Mouse (Mus musculus) megakaryocyte, adult 5-6 weeks (primary cell): Measurements from ENCODE around the gene Zfp36l1. TPM values are rescaled to one million over a fixed set of nuclear protein-coding genes. Genes with fewer than 3 reads are reported as not detected.

Experiments used
- ATAC-seq: 2 replicates; pipeline ENCODE4 v1.8.0; 2016; ENCODE audit warnings: mild to moderate bottlenecking, inconsistent platforms; ENCODE audit not compliant: poor library complexity, severe bottlenecking
- total RNA-seq, 2 experiments: library from RNA; stranded (forward) in 1 of 2; stranded (reverse) in 1 of 2; fragments of 153-499, 151-499 nt in 1 of 2; fragments of 221-1000, 200-1000 nt in 1 of 2; gene quantifications; 2 replicates each; pipeline versions ENCODE4 v1.2.3 to v1.2.4; 2015 to 2017

Gene Zfp36l1
- total RNA-seq, 2 experiments from 2014 or later: 3.8 to 21.0 TPM

DNA sequence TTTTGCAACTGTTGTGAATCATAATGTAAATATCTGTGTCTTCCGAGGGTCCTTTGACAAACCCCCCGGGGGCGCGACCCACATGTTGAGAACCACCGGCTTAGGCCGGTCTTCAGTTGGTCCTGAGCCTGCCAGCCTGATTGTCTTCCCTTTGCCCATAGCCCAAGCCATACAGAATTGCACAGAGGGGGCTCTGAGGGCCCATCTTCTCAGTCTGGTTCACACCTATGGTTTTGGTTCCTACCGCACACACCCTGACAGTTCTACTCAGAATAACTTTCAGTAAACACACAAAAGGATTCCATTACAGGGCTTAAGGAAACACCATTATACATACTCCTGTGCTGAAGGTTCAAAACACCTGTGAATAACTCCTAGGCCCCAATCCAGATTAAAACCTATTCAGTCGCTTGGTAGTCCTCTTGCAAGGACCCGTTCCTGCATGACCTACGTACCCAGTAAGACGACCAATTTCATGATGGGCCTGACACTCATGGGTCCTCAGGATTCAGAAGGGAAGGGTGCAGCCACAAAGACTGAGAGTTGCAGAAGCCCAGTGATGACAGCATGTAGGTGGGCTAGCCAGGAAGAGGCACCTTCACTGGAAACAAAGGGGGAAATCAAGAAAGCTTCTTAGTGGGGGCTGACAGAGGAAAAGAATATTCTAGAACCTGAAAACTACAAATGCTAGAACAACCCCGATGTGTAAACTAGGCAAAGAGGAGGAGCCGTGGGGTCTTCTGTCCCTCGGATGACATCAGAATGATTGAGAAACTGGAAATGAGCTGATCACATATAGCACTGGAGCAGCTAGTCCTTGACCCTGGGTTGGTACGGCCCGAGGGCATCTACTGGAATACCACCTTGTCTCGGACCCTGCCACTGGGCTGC, 18.8 kb upstream of the Zfp36l1 start:
- ATAC-seq: no peak

DNA sequence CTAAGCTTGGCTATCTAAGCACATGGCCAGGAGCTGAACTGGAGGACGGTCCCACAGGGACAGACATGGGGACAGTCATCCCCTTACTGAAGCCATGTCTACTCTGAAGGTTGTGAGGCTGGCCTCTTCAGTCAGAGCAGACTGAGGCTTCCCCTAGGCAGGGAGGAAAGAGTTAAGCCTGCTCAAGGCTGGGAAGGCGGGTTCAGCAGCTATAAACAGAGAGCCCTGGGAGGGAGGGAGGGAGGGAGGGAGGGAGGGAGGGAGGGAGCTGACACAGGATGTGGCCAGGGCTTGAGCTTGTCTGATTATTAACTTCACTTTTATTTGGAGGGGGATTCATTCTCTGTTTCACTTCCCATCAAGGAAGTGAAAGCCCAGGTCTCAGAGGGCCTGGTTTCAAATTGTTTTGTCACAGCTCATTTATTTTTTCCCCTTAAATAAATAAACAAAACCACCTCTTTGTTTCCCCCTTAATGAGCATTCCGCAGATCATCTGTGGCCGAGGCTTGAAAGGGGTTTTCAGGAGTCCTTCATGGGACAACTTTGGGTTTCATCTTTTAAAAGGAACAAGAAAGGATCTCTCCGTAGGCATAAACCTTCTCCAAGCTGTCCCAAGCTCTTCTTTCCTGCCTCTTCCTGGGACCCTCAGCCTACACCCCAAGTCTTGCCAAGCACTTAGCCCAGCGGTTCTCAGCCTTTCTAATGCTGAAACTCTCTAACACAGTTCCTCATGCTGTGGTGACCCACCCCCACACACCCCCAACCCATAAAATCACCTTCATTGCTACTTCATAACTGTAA, 17.9 kb upstream of the Zfp36l1 start:
- peak; percentile 13; the same call in 1 of the 2 replicates for ATAC-seq

DNA sequence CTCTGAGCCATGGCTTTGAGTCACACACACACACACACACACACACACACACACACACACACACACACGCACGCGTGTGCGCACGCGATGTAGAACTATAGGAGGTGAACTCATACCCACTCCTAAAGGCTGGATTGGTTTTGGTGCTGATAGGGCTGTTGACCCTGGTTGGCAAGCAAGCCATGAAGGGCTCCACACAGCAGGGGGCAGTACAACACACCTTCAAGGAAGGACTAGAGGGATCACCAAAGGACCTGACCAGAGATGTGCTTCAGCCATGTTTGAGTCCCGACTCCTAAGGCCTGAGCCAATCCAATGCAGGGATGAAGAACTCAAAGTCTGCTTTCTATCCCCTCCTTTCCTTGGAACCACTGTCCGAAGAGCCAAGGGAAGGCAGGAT, 16.7 kb upstream of the Zfp36l1 start:
- no peak for ATAC-seq

DNA sequence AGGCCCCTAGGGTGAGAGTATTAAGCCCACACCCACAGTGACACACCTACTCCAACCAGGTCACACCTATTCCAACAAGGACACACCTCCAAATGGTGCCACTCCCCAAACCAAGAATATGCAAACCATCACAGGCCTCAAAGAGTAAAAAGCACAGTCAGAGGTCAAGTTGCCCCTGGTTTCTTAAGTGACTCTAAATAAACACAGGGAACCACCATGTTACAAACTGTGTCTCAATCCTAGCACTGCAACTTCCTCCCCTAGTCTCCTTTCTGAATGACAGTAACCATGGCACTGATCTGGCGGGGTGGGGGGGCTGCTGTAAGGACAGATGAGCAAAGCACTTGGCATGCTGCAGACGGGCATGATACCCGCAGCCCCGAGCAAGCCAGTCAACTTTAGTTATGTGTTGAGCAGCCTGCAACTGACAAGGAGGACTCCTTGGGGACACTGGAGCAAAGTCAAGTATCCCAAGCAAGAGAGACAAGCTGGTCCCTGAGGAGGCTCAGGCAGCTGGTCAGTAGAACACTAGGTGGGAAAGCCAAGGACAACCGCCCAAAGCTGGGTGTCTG, 14.5 kb upstream of the Zfp36l1 start:
- ATAC-seq: peak; percentile 86

DNA sequence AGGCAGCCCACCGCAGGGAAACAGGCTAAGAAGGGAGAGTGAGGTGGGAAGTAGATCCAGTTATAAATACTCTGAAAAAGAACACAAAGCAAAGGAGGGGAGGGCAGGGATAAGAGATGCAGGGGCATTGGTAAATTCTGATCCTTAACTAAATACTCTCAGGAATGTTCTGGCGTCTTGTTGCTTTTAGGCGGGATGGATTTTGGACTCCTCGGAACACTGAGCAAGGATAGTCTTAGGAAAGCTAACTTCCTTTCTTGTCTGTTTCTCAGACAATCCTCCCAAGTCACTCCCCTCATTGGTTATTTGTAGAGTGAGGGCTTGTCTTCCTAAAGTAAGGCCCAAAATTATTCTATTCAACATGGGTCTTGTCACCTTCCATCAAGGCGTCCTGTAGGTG, 12.5 kb upstream of the Zfp36l1 start:
- no peak for ATAC-seq

DNA sequence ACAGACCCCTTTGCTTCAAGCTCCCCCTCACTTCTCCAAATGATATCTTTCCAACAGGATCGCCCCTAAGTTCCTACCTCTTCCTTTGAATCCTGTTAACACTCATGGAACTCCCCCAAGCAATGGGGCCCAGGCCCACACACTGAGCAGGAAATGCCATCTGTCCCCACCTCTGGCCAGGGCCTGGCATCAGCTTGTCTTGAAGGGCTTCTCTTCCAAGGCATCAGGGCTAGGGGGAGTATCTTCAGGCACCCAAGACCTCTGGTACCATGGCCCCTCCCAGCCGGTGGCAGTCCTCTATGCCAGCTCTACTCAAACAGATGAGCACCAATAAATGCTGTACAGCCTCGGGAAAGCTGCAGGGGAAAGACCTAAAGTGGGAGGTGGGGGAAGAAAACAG, 11.9 kb upstream of the Zfp36l1 start:
- no peak for ATAC-seq

DNA sequence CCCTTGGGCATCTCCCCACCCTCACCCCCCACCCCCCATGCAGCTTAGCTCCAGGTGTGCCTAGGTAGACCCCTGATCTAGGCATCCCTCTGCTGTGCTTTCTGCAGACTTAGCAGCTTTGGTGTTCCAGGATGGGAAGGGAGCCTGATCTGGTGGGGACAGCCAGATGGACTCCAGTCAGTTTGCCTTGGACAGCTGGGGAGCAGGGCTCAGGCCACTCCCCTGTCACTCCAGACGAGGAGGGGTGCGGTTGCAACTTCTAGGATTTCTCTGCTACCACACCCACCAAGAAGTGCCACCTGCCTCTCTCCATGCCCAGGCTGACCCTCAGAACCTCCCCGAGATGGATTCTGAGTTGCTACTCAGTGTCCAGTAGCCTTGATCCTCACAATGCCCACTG, 11.4 kb upstream of the Zfp36l1 start:
- no peak for ATAC-seq

DNA sequence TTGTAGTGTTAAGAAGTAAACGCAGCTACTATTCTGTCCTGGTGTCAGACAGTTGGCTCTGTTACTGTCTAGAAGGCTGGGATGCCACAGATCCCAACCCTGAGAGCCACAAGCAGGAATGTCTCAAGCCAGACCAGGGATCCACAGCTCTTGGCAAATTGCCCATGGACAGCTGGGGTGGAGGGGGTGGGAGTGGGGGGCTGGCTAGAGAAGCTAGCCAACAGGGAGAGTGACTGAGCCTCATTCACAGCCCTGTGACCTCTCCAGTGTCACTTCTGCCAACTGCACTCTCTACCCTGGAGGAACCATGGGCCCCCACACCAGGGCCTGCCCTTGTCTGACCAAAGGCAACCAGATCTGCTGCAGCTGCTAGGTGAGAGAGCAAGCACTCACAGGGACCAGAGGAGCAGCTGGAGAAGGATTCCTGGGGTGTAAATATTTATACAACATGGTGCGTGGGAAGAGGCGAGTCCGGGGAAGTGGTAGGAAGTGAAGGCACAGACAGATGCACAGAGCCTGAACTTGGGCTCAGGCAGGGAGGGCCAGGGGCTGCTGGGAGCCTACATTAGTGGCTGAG, 10.5 kb upstream of the Zfp36l1 start:
- no peak for ATAC-seq

DNA sequence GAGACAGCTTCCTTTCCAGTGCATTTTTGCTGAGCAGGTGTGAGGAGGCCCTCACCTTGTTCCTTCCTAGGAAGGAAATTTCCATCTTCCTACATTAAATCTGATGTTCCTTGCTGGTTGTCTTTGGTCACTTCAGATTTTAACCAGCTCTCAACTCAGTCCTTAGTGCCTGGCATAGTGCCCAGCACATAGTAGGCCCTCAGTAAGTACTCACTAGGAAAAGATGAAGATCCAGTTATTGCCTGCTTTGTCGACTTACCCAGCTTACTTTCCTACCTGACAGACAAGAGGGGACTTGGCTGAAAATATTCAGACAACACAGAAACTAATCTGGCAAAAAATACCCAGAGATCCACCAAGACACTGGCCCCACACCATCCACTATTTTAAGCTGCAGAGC, 8.6 kb upstream of the Zfp36l1 start:
- ATAC-seq: no peak

DNA sequence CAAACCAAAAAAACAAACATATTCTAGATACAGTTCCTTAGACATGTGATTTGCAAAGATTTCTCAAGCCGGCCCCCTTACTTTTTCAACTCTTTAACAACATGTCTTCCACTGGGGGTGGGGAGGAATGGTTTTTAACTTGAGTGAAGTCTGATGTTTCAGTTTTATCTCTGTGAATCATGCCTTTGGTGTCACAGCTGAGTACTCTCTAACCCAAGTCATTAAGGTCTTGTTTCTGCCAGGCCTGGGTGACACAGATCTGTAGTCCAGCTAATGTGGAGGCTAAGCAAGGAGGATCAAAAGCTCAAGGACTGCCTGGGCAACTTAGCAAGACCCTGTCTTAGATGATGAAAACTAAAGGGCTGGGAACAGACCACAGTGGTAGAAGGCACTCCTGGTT, 5.8 kb upstream of the Zfp36l1 start:
- ATAC-seq: no peak

DNA sequence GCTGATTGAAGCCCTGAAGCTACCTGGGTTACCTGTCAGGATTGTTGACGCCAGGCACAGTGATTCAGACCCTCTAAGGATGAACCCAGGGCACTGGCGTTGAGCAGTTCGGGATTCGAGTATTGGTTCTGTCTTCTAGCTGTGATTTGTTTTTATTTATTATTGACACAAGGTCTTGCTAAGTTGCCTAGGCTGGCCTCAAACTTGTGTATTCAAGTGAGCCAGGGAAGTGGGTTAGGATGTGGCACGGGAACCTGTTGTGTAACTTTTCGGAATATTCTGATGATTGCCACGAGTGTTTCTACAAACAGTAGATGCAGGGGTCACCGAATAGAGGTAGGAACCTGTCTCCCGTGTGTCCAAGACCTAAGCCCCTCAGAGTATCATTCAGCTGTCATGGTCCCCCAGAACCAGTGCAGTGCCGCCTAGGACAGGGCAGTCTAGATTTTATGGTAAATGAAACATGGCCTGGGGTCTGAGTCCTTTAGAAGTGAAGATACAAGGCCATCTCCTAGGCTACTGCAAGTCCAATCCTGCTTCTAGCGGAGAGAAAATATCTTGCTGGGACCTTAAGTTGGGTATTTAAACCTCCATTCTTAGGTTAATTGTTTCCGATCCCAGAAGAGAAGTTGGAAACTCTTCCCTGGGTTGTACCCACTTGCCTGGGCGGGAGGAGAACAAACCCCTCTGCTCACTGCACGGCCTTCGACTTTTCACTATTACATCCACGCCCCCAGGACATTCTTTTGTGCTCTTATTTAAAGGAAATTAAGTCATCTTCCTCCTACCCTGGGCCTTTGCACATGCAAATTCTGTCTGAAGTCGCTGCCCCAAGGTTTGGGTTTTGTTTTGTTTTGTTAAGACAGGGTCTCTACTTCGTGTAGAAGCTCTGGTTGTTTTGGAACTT, 3.6 kb upstream of the Zfp36l1 start:
- ATAC-seq: no peak

DNA sequence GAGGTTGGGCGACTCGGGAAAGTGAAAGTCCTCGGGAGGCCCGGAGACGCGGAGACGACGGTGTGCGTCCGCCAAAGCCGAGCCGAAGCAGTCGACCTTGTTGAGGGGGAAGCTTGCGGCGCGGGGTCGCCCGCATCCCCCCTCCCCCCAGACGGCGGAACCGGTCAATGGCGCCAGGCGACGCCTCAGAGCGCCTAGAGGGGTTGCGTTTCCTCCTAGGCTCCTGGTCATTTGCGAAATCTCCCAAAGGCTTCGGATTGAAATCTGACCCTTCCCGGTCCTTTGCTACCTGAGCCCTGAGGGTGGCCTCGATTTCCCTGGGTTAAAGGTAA, 3.0 kb upstream of the Zfp36l1 start:
- no peak for ATAC-seq

DNA sequence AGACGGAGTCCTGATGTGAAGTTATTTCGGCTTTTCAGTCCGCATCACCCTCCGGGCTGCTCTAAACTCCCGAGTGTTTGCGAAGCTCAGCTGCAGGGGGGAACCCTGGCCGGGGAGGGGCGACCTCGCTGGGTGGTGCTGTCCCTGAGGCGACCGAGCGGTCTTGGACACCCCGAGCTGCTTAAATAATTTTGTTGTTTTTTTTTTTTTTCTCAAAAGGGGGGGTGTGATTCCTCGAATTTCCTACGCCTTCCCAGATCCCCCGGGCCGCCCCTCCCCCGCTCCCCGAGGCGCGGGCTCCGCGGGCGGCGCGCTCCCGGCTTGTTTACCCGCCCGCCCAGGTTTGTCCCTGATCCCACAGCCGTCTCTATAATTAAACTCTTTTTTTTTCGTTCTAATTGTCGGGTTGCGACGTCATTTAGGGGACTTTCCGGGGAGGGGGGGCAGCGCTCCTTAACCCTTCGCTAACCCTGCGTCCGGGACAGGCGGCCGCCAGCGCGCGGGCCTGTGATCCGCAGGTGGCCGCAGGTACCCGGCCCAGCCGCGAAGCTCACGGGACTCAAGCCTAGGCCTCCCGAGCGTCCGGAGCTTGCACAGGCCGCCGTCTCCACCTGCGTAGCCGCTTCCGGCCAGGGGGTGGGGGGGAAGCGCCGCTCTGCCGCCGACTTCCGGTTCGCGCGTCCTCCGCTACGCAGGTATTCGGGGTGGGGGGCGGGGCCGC, 2.5 kb upstream of the Zfp36l1 start:
- ATAC-seq: peak; percentile 72

DNA sequence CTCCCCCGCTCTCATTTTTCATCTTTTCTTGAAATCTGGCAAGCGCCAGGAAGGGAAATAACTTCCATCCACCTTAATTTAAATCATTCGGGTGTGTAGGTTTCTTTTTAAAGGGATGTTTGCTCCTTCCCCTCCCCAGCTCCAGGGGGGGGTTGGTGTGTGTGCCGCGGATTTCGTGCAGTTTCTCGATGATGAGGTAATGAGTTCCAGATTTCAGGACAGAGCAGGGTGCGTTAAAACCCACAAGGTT, 2.0 kb upstream of the Zfp36l1 start:
- 0 out of 2 replicates have a peak, but pooled peaks have one; percentile 3 for ATAC-seq

DNA sequence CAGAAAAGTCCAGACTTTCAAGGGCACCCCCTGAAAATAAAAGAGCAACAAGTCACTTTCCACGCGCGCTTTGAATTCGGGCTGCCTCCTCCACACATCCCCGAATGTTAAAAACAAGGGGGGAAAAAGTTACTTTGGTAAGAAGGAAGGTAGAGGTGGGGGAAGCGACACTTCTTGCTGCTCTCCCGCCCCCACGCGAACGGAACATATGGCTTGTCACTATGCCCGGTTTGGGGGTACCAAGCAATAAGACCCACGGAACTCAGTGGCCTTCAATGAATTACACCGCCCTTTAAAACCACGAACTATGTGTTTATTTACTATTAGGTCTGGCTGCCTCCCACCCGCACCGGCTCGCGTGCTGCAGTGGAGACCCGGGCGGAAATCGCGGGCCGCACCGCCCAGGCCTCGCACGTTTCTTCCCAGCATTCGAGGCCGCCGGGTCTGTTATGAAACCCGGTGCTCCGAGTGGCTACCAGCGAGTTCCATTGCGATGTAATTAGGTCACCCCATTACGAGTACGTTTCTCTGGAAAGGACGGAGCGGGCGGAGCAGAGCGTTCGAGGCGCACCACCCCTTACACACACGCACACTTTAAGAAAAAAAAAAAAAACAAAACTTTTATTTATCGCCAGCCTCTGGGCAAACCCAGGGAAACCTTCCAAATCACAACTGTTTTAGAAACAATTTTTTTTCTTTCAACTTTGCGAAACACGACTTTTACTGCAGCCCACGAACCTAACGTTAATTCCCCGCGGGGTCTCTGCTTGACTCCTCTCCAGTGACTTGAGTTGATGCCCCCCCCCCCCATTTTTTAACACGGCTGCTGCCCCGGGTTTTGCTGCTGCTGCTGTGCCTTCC, 1.4 kb upstream of the Zfp36l1 start:
- peak; percentile 17 for ATAC-seq

DNA sequence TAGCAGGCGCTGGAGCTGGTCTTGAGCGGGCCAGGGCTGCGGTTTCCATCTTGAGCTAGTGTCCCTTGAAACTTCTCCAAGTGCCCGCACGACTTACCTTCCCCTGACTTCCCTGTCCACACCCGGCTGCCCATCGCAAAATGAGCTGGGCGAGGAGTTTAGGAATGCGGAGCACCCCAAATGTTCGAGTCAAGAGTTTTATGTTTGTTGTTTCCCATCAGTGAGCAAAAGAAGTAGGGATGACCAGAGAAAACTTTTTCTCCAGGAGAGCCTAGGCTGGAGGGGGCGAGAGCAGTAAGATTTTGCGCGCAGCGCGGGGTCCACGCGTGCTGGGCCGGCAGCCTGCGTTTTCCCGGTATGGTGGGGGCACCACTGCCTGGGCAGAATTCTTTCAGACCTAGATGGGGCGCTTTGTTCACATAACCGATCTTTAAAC, 791 bp upstream of the Zfp36l1 start:
- no peak for ATAC-seq

DNA sequence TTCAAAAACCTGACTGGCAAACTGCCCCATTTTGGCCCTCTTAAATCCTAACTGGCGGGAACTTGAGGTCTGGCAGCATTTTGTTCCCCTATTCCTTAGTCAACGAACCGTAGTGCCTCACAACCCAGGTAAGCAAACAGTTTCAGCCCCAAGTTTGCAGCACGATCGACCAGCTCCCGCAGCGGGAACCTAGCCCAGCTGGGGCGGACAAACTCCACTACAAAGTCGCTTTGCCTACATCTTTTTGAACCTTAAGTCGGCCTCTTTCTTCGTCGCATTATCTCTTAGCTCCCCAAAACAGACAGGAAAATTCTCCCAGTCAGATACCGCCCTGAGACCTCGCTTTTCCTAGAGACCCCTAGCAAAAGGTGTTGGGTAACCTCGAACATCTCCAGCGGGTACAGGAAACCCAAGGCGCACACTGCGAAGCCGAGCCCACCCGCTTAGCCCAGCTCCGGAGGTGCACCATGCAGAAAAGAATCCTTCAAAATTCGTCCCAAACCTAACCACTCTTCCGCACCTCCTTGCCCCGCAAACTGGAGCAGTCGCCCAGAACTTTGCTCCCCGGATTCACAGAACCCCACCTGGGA, 647 bp downstream of the Zfp36l1 start:
- no peak for ATAC-seq
